Mouse (Mus musculus) cerebellum, adult 18-20 months (tissue): ENCODE results near the gene Plod1.

Experiments
- DNase-seq, 2 experiments: peaks; one replicate each; pipeline ENCODE4 v3.0.0; 2021

Gene Plod1

DNA sequence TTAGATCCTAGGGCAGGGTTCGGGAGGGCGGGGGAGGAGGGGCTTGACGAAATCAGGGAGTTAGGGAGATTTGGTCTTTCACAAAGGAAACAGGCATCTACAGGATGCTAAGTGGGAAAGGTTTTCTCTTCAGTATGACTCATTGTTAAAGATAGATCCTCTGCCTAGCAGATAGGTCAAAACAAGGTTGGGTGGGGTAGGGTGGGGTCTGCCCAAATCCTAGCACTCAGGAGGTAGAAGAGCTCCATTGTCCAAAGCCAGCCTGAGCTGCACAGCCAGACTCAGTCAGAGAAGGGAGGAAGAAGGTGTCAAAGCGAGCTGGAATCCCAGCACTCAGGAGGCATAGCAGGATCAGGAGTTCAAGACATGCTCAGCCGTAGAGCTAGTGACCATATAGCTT is 919 bp upstream of the Plod1 start:
- no peak for DNase-seq

DNA sequence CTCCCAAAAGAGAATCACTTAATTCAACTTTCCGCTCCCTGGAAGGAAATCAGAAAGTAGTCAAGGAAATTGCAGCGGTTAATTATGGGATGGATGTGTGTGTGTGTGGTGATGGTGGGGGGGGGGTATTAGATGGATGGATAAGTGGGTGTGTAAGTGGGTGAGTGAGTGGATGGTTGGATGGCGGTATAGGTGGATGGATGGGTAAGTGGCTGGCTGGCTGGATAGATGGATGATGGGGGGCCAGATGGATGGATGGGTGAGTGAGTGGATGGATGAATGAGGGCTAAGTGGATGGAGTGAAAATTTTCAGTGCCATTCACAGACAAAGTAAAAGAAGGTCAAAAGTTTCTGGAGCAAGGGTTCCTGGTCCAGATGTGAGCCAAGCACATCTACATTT is 454 bp upstream of the Plod1 start:
- DNase-seq = no peak

DNA sequence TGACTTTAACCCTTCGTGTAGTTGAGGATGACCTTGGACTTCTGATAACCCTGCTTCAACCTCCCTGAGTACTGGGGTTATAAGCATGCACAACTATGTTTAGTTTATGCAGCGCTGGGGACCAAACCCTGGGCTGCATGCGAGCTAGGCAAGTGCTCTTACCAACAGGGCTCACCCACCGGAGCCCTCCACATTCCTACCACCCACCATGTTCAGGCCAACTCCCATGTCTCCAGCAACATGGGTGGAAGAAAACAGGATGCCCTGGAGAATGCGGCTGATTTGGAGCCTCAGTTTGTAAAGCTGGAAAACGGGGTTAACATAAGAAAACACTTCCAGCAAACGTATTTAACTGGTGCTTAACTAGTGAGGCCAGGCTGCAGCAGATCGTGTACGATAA is 663 bp downstream of the Plod1 start:
- no peak for DNase-seq

DNA sequence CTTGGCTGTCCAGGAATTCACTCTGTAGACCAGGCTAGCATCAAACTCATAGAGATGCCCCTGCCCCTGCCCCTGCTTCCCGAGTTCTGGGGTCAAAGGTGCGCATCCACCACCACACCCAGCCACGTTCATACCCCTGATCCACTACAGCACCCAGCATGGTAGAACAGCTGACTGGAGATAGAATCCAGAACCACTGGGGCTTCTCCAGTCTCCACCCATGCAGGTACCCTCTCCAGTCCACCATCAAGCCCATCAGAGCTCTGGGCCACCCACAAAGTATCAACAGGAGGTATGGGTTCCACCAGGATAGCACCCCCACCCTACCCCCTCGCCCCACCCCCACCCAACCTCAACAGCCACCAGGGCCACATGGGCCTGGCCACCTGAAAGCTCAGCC is 2.0 kb downstream of the Plod1 start:
- no peak for DNase-seq

DNA sequence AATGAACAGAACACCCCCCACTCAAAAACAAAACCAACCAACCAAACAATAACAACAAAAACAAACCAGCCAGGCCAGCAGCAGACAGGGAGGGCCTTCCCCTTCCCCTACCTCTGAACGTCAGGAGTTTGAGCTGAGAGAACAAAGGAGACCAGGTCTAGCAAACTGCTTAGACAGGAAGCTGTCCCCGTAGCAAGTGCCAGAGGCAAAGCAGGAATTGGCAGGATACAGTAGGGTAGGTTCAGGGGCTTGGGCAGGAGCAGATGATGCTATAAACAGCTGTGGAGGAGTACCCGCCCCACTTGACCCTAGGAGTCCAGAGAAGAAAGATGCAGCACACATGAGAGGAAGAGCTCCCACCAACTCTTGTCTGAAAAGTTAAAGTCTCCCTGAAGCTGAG is 2.4 kb downstream of the Plod1 start:
- DNase-seq = no peak

DNA sequence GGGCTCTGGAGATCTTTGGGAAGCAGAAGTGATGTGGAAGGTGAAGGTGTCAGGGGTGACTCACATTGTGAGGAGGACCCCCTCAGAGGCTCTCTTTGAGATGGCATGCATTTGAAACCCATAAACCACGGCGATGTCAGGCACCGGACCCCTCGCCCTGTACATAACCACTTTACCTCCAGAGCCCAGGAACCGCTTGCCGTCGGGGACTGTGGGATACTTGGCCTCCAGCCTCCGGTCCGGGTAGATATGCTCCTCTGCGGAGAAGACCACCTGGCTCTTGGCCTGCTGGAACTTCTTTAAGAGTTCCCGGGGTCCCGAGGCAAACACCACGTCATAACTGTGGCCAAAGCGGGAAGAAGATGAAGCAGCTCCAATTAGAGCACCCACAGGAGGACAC is 5.6 kb downstream of the Plod1 start:
- no peak for DNase-seq

DNA sequence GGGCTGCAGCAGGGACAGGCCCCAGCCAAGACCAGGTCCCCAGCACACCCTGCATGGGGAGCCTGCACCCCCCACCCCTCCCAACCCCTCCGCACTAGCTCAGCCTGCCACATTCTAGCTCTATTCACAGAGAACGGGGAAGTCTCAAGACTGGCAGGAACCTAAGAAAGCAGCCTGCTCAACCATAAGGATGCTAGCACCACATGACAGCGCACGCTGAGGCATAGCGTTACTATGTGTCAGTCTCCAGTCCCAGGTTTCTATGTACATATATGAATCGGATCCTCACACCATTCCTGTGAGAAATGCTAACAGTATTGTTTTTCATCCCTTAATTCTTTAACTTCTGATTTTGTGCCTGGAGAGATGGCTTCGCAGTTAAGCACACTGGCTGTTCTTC is 8.0 kb downstream of the Plod1 start:
- DNase-seq = no peak

DNA sequence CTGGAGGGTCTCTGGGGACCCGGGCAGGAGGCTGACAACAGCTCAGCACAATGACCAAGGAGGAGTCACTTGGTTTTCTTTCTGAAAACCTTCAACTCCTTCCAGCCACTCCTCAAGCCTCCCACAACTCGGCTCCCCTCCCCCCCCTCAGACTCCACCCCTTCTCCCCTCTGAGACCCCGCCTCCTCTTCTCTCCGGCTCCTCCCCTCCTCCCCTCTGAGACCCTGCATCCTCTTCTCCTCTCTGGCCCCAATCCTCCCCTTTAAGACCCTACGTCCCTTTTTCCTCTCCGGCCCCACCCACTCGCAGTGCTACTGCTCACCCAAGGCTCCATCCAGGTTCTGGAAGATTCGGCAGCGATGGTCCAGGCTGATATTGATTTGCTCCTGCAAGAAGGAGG is 8.4 kb downstream of the Plod1 start:
- DNase-seq = no peak

DNA sequence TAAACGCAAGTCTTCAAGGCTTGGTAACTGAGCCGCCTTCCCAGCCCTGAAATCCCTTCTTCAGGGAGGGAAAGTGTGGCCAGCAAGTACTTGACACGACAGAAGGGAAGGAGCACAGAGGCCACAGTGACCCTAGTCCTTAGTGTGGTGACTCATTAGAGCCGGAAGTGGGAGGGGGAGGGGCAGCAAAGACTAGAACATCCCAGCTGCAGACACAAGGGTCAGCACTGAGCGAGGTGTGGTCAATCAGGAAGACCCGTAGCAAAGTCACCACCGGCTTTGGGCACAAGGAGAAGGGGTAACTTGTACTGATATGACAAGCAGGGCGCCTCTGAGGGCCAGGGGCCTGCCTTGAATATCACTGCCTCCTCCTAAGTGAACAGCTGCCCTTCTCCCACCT is 8.9 kb downstream of the Plod1 start:
- DNase-seq = no peak

DNA sequence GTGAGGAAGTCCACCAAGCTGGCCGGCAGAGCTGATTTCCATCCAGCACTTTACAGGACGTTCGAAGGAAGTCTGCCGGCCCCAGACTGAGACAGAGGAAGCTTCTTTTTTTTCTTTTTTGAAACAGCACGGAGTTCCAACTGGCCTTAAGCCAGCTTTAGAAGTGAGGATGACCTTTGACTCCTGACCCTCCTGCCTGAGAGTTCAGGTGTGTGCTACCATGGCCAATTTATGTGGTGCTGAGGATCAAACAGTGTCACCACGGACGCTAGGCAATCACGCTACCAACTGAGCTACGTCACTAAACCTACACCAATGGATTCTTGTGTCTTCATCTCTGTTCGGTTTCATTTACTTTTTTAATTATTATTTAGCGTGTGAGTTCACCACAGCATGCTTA is 14.2 kb downstream of the Plod1 start:
- no peak for DNase-seq

DNA sequence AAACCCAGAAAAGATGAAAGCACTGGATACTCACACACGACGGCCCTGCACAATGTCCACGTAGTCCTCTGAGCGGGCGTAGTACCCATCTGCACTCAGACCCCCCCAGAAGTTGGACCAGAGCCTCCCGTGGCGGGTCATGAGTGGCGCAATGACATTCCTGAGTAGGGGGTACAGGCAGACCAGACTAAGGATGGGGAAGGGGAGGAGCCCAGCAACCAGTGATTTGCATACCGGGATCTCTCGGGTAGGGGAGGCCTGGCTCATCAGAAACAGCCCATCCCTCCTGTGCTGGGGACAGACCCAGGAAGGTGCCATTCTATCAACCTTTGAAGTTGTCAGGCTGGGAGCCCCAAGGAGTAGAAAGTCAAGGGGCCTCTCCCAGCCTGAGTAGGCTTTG is 15.6 kb downstream of the Plod1 start:
- no peak for DNase-seq

DNA sequence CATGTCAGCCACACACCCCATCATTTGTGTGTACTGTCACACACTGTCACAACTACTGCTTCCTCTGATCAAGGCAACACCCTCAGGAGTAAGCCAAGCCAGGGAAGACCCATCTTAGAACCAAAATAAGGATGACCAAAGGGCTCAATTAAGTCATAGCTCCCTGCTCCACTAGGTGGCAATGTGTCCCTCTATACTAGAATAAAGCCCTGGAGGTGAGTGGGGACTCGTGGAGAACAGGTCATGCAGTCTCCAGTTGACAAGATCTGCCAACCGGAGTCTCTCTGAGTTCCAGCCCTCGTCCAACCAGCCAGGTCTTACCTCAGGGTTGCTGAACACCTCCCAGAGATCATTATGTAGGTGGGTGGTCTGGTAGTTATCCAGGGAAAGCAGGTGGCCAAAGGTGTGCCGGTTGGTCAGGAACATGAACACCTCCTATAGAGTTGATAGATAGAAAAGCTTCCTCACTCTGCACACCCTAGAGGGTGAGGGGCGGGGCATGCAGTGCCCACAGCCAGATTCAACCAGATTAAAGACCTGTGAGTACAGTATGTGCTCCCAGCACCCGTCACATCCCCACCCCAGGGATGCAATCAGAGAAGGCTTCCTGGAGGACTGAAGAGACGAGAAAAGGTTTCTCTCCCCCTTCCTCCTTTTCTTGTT is 18.0 kb downstream of the Plod1 start:
- peak in 1 of 2 experiments; percentile 48 for DNase-seq

DNA sequence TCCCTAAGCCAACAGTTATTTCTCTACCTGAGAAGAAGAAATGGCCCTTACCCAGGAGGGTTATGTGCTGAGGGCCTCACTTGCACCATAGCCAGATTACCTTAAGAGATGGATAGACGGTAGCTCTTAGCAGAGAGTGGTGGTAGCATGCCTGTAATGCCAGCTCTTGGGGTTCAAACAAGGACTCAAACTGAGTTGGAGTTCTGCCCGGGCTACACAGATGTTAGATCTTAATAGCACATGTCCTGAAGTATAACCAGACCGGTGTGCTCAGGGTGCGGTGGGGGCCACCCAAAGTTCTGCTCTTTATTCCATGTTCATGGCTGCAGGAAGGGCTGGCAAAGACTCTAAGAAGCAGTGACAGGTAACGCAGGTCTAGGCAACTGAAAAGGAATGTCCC is 27.1 kb downstream of the Plod1 start:
- DNase-seq = no peak

DNA sequence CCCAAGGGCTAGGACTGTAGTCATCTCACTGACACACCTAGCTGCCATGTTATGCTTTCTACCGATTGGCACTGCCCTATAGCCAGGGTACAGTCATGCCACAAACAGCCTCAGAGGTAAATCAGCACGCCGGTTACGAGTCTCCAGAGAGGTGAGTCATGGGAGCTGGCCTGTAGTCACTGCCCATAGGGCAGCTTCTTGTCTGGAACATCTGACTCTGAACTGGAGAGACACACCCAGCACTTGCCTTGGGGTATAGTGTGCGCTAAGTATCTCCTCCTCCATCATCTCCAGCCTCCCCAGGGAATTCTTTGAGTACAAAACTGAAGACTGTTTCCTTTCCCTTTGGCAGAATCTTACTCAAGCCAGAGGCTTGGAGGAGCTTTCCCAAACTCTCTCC is 30.3 kb downstream of the Plod1 start:
- no peak for DNase-seq

DNA sequence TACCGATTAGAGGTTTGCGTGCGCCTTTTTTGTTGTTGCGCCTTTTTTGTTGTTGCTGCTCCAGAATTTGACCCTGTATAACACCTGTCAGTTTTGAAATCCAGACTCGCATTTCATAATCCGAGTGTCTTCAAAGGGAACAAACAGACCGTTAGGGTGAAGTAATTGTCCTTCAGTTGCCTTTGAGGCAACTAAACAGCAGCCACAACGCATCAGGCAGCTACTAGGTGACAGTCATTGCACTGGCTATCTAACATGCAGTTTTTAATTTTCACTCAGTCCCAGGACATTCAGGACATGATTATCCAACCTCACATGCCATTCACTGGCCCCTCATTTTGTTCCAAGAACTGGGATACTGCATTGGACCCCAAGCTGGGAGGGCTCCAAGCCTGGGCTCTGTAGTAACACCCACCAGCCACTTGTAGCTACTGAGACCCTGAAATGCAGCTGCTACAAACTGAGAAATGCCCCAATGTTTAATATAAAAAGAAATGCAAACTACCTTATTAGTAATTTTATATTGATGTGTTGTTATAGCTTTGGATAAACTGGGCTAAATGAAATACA is 31.4 kb downstream of the Plod1 start:
- no peak for DNase-seq

DNA sequence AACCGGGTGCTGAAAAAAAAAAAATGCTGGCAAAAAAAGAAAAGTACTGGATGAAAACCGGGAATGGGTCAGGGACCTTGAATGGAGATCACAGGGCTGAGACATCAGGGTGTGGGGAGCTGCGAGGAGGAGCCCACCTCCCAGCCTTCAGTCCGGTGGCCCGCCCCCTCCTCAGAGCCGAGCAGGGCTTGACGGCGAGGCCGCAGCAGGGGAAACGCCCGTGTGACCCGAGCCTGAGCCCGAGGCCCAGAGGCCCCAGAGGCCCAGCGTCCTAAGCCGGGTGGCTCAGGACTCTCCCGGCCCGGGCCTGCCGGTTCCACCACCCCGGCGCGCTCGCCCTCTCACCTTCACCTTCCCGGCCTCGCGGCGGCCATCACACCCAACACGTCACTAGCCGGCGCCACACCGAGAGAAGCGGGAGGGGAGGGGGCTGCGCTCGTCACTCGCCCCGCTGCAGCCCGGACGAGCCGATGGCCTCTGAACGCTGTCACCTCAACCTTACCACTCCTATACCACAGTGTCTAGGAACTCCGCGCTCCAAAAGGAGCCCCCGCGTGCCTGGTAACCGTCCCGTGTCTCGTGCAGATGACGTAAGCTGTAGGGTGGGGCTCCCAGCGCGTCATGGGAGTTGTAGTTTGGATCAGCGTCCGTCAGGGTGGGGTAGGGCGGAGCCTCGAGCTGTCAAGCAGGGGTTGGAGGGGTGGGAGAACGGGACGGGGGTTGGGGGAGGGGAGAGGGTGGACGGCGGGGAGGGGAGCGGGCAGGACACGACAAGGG is 32.1 kb downstream of the Plod1 start, which contains the start of gene Mfn2:
Gene Mfn2, minus strand, starts transcription at position 392 of the 777 bp plus-strand sequence.
- DNase-seq = peak; percentile 93

DNA sequence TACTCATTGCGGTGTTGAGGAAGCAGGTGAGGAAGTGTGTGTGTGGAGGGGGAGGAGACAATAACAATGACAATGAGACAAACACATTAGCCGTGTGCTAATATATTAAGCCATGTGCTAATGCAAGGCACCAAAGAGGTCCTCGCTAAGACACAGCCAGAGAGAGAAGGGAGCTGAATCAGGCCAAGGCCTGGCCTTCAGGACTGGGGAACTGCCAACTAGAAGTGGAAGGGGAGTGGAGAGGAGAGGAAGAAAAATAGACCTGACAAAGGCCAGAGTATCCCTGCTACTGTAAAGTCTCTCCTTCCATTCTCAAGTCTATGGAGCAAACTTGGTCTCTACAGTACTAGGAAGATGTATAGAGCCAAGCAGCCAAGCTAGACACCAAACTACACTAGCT is 33.0 kb downstream of the Plod1 start:
- DNase-seq = no peak

DNA sequence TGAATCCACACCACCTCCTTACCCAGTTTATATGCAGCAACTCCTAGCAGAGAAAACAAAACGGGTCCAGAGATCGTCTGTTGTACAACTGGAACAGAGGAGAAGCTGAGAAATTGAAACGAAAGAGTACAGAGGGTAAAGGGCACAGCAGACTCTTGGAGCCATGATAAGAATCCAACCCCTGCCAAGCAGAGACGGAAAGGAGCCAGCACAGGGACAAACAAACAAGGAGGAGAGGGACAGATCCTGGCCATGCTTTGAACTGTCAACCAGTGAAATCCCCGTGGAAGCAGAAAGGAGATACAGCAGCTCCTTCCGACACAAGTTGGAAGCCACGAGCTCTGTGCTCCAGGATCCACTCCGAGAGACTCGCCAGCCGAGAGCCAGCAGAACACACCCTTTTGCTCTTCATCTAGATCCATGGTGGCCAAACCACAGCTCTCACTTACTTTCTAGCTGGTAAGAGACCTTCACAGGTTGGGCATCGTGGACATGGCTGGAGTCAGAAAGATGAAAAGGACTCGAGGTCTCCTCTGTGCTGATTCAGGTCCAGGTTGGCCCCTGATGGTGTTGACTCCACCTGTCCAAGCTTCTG is 33.6 kb downstream of the Plod1 start:
- no peak for DNase-seq

DNA sequence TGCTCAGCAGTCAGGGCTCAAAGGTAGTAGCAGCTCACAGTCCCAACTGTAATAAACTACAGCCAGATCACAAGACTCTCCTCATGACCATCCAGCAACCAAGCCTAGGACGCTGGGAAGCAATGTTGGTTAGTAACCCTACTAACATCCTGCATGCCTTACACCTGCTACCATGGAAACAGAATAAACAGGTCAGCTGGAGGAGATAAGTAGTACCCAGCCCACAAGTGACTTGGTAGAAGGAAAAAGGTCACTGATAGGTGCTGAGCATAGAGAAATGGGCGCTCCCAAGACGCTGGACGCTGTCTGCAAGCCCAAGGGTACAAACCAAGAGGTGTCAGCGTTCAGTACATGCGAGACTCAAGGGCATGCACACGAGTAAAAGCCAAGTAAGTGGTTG is 36.1 kb downstream of the Plod1 start:
- no peak for DNase-seq

DNA sequence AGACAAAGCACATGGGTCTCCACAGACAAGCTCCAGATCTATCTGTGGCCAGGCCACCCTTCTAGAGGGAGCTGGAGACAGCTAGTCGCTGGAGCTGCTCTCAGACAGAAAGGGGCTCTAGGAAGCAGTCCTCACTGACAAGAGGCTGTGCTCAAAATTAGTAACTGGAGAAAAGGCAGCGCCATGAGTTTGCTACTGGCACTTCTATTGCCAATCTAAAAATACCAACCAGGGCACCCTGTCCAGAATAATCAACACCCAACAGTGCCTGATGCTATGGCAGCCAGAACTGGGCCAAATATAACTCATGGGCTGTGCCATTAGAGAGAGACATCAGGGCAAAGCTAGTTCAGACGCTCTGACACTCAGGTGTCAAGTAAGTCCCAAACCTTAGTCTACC is 39.2 kb downstream of the Plod1 start:
- DNase-seq = peak; percentile 35 to 38

DNA sequence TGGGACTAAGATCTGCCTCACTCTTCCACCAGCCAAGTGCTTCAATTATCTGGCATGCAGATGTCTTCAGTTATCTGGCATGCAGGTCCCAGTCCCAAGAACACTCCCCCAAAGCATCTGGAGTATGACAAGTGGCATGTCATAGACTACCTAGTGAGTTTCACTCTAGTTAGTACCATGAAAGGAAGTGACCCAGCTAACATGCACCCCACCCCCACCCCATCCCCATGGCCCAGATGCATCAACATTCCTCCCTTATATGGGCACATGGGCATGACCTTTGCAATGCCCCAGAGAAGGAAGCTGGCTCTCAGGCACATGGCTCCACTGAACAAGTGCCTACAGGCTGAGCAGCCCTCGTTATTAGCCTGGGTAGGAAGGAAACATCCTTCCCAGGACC is 40.2 kb downstream of the Plod1 start:
- DNase-seq = no peak

DNA sequence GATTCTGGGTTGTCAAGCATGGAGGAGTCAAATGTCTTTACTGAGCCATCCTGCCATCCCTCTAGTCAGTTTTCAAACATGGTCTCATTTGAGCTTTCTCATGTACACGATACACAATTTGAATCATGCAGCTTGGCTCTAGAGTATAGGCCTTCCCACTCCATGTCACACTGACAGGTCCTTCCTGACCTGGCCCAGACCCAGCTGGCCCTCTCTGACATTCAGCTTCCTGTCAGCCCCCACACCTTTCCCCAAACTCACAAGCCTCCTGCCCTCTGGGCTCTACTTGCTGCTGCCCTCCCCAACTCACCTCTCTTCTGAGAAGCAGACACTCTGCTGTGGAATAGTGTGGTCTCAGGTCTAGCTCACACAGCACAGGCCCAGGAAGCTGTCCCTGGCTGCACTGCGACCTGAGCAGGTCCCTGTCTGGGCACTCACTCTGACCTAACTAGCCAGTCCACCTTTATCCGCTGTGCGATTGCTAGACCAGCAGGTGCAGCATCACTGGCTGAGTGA is 40.7 kb downstream of the Plod1 start:
- no peak for DNase-seq

DNA sequence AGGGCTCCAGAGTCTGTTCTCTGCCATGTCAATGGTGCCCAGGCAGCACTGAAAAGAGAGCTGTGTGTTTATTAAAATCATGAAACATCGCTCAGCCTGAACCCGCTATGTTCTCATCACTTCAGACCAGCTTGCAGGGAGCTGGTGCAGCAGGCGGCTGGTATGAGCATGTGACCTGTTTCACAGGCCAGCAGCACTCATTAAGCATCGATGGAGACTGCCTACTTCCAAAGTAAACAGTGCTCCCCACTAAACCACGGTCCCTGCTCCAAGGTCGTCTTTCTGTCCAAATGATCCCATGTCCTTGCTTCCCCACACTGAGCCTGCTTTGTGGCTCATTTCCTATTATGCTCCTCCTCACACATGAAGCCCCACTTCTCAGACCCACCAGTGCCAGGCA is 46.2 kb downstream of the Plod1 start:
- DNase-seq = no peak

DNA sequence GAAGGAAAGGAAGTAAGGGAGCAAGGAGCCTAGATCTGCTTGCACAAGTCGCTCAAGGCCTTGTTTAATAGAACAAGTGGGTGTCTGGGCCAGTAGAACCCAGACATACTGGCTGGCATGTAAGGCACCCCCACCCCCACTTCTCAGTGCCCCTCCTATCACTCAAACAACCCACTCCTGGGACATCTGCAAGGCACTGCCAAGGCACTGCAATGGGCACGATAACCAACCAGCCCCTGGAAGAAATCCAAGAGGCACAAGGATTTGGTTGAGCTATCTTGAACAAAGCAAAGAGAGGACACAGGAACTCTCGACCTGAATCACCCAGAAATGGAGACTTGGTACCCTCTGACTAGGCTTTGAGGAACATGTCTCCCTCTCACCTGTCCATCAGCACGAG is 48.3 kb downstream of the Plod1 start:
- DNase-seq = no peak
